Mouse (Mus musculus): ENCODE data around the gene Hist1h2bh. TPM values are rescaled to one million over a fixed set of nuclear protein-coding genes. Genes with fewer than 3 reads are reported as not detected.
A peak's percentile ranks its signal among the peaks of the same experiment; 100 is the strongest.
"Not testable (repeated sequence)": the region's sequence is repeated elsewhere in the genome, so short reads cannot be mapped to it uniquely, and the experiment has no call there.

Gene Hist1h2bh
- polyA plus RNA-seq (2015; fragmentation: Nextera tagmentation; extraction: Ambion mirVana), result 0.37 and 0.59 TPM in 2 replicates

- Histone ChIP-seq H3K4me3 (peak within 1 kb of the TSS; percentile 55), H3K27ac (replicated peaks) (peak within 1 kb of the TSS; percentile 97), H3K9ac (replicated peaks) (peak within 1 kb of the TSS; percentile 52), H3K4me2 (replicated peaks) (peak within 1 kb of the TSS; percentile 83)
- H3K27me3 ChIP-seq, H3K36me3 ChIP-seq, H3K4me1 ChIP-seq, H3K9me3 ChIP-seq: not testable (repeated sequence)
- peak; percentile 93 for ATAC-seq (replicated peaks)
- WGBS, result under 1% methylated on average over 42 of the region's 42 CpGs
These were observed at the start of gene Hist1h2bh for GRCm38 (mm10) chr13:23542999-23543607. Gene Hist1h2bh, minus strand, starts transcription at chr13:23543392.

DNA sequence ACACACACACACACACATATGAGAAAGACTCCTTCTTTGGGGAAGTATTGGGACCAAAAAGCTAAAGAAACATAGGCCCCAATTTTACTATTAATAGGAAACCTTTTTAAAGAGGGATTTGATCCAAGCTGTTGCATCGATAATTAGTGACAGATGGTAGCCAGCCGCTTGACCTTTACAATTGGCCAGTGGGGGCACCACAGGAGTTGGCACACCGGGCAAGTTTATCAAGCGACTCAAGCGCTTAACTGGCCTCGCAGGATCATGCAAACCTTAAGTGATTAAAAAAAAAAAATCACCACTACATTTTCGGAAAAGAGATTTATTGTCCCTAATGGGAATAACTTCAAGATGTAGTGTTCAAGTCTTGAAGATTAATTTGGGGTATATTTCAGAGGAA lies 49.4 kb upstream of the Hist1h2bh start:
- Histone ChIP-seq H3K4me1 (no peaks in the 10 kb centered on the region), H3K36me3 (no peaks in the 10 kb centered on the region), H3K4me2 (replicated peaks) (no peak overlapping the region), H3K27ac (replicated peaks) (no peak overlapping the region), H3K27me3 (no peaks in the 10 kb centered on the region), H3K9me3 (no peaks in the 10 kb centered on the region), H3K4me3 (no peak overlapping the region), H3K9ac (replicated peaks) (no peak overlapping the region)
- no peak for ATAC-seq (replicated peaks)
- 85% methylated on average over 7 of the region's 7 CpGs for WGBS

DNA sequence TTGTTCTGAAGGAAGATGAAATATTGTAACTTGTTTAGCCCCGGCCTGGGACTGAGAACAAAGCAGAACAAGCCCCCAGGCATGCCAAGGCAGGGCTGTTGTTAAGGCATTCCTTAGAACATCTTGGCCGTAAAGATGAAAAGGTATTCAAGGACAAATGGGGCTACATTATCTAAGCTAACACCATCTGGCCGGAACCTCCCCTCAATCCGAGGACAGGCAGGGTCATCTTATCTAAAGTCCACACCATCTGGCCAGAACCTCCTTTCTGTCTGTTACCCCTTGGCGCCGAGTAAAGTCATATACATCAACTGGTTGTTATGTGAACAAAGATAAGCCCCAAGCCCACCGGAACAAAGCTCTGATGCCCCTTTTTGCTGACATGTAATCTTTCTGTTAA lies 48.7 kb upstream of the Hist1h2bh start:
- H3K27ac ChIP-seq (replicated peaks); H3K4me3 ChIP-seq; H3K27me3 ChIP-seq; H3K4me2 ChIP-seq (replicated peaks); H3K4me1 ChIP-seq; ATAC-seq (replicated peaks); H3K9me3 ChIP-seq; H3K36me3 ChIP-seq; H3K9ac ChIP-seq (replicated peaks): not testable (repeated sequence)
- WGBS, result 92% methylated on average over 7 of the region's 7 CpGs

DNA sequence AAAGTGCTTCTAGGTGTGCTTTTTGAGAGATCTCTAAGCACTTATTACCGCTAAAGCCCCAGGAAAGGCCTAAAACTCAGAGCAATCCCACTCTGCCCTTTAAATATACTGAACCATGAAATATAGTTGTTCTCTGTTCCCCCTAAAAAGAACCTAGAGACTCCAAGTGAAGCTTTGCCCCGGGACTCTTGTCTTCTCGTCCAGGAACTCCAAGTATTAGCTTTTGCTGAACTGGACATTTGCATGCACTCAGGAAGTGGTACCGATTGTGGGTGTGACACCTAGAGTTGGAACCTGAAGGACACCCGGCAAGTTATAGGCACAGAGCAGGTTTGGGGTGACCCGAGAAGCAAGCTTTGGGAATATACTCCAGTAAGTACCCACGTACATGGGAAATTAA lies 48.0 kb upstream of the Hist1h2bh start:
- H3K36me3 ChIP-seq, result no peaks in the 10 kb centered on the region
- WGBS, result 96% methylated on average over 7 of the region's 7 CpGs

GRCm38 (mm10) chr13:23586940-23587225 lies 43.7 kb upstream of the Hist1h2bh start:
- H3K4me3 ChIP-seq, result peak overlapping the region; percentile 47
- ATAC-seq (replicated peaks), result no peak
- peaks cover 43% of the 10 kb centered on the region for H3K4me1 ChIP-seq
- no peaks in the 10 kb centered on the region for H3K36me3 ChIP-seq
- H3K27ac ChIP-seq (replicated peaks), result peak overlapping the region; percentile 97
- H3K9ac ChIP-seq (replicated peaks), result peak overlapping the region; percentile 27
- 3% methylated on average over 1 of the region's 1 CpGs for WGBS
- H3K9me3 ChIP-seq, result no peaks in the 10 kb centered on the region
- H3K27me3 ChIP-seq, result no peaks in the 10 kb centered on the region
- H3K4me2 ChIP-seq (replicated peaks), result peak overlapping the region; percentile 77

More for the DNA sequence above, 48.0 kb upstream of the Hist1h2bh start:
- Histone ChIP-seq H3K4me1 (peaks cover 10% of the 10 kb centered on the region), H3K9ac (replicated peaks) (no peak overlapping the region), H3K4me3 (no peak overlapping the region), H3K4me2 (replicated peaks) (no peak overlapping the region), H3K27ac (replicated peaks) (no peak overlapping the region), H3K27me3 (no peaks in the 10 kb centered on the region), H3K9me3 (no peaks in the 10 kb centered on the region)
- no peak for ATAC-seq (replicated peaks)

DNA sequence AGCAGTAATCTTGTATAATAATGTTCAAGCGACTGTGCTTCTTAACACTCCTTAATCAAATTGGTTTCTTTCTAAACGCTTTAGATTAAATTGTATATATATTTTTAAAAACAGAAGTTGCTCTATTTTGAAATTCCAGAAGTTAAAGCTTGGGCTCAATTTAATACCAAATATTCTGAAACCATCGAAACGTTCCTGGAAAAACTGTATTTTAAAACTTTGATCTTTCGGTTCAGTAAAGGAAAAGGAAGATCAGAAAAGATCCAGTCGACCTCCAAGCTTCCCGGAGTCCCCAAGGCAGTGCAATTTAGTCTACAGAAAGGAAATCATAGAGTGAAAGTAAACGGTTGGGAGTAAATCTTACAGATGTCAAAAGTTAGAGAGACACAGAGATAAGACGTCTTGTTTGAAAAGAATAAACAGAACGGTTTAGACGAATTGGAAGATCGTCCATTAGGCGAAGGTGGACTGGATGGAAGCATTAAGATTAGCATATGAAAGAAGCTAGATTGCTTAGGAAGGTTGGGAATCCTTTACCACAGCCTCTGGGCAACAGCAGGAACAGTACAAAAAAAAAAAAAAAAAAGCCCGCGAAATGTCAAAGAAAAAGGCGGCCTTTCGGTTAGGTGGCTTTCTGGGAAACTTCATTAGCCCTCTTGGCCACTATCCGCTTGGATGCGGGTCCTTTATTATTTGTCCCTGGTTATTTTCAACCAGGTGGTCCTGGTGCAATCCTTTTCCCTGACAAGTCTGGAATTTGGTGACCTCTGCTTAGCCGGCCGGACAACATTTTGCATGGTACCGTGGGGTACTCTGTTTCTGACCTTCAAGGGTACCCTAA lies 43.1 kb upstream of the Hist1h2bh start:
- H3K4me1 ChIP-seq, result peaks cover 45% of the 10 kb centered on the region
- ATAC-seq (replicated peaks), result no peak
- peak overlapping the region; percentile 27 for H3K9ac ChIP-seq (replicated peaks)
- WGBS, result under 1% methylated on average over 22 of the region's 22 CpGs
- H3K27me3 ChIP-seq, result no peaks in the 10 kb centered on the region
- H3K36me3 ChIP-seq, result no peaks in the 10 kb centered on the region
- peak overlapping the region; percentile 47 for H3K4me3 ChIP-seq
- H3K4me2 ChIP-seq (replicated peaks), result peak overlapping the region; percentile 77
- no peaks in the 10 kb centered on the region for H3K9me3 ChIP-seq
- H3K27ac ChIP-seq (replicated peaks), result peak overlapping the region; percentile 97

DNA sequence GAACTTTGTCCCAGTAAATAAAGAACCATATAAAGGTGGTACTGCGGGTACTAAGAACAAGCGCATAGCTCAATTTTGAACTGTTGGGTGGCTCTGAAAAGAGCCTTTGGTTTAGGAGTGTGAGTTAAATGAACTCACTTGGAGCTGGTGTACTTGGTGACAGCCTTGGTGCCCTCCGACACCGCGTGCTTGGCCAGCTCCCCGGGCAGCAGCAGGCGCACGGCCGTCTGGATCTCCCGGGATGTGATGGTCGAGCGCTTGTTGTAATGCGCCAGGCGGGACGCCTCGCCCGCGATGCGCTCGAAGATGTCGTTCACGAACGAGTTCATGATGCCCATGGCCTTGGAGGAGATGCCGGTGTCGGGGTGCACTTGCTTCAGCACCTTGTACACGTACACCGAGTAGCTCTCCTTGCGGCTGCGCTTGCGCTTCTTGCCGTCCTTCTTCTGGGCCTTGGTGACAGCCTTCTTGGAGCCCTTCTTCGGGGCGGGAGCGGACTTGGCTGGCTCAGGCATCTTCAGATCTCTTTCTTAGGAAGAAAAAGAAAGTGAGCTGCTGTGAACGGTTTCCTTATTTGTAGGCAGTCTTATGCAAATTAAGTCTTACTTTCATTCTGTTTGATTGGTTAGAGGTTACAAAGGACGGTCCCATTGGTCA lies 42.4 kb upstream of the Hist1h2bh start:
- ATAC-seq (replicated peaks), result peak; percentile 91
- H3K36me3 ChIP-seq, H3K27me3 ChIP-seq, H3K9me3 ChIP-seq: not testable (repeated sequence)
- peak overlapping the region; percentile 97 for H3K27ac ChIP-seq (replicated peaks)
- peak overlapping the region; percentile 74 for H3K9ac ChIP-seq (replicated peaks)
- peaks cover 50% of the 10 kb centered on the region for H3K4me1 ChIP-seq
- WGBS, result under 1% methylated on average over 36 of the region's 36 CpGs
- H3K4me2 ChIP-seq (replicated peaks), result peak overlapping the region; percentile 77
- H3K4me3 ChIP-seq, result peak overlapping the region; percentile 47

DNA sequence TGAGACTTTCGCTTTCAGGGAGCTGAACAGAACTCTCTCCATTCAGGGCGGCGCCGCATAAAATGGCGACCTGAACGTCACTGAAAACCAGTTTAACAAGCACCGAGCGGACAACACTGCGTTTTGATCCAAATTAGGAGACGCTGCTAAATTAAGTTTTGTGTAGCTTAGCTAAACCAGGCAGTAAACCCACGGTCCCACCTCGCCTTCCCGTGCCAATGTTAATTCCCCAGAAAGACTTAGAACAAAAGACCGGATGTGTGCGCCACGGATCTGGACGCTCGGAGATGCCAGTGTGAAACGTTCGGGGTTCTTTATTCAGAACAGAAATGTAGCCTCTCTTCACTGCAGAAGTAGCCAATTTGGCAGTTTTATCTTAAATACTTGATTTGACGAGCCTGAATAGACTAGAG lies 41.8 kb upstream of the Hist1h2bh start:
- peak; percentile 17; the same call in 1 of the 2 replicates for ATAC-seq (replicated peaks)
- no peaks in the 10 kb centered on the region for H3K9me3 ChIP-seq
- under 1% methylated on average over 21 of the region's 21 CpGs for WGBS

DNA sequence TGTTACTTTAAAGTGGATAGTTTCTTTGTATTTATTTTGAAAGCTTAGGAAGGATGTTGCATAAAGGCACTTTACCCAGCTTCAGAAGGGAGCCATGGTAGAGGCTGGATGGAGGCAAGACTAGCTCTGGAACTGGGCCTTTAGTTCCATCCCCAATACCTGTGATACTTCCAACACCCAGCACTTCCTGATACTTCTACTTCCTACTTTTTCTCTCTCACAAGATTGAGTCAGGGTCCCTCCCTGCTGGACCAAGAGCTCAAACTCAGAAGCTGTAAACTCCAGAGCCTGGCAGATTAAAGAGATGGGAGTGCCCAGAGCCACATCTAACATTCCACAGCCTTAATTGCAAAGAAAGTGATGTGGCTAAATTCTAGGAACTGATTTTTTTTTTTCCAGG lies 41.1 kb upstream of the Hist1h2bh start:
- Histone ChIP-seq H3K4me3 (peak overlapping the region; percentile 47), H3K36me3 (no peaks in the 10 kb centered on the region), H3K27ac (replicated peaks) (peak overlapping the region; percentile 97), H3K9ac (replicated peaks) (peak overlapping the region; percentile 74), H3K9me3 (no peaks in the 10 kb centered on the region), H3K4me1 (peaks cover 50% of the 10 kb centered on the region), H3K4me2 (replicated peaks) (peak overlapping the region; percentile 77), H3K27me3 (no peaks in the 10 kb centered on the region)
- ATAC-seq (replicated peaks), result no peak

More for the DNA sequence above, 41.8 kb upstream of the Hist1h2bh start:
- H3K27me3 ChIP-seq, result no peaks in the 10 kb centered on the region
- peaks cover 50% of the 10 kb centered on the region for H3K4me1 ChIP-seq
- peak overlapping the region; percentile 74 for H3K9ac ChIP-seq (replicated peaks)
- peak overlapping the region; percentile 47 for H3K4me3 ChIP-seq
- H3K27ac ChIP-seq (replicated peaks), result peak overlapping the region; percentile 97
- no peaks in the 10 kb centered on the region for H3K36me3 ChIP-seq
- peak overlapping the region; percentile 77 for H3K4me2 ChIP-seq (replicated peaks)

DNA sequence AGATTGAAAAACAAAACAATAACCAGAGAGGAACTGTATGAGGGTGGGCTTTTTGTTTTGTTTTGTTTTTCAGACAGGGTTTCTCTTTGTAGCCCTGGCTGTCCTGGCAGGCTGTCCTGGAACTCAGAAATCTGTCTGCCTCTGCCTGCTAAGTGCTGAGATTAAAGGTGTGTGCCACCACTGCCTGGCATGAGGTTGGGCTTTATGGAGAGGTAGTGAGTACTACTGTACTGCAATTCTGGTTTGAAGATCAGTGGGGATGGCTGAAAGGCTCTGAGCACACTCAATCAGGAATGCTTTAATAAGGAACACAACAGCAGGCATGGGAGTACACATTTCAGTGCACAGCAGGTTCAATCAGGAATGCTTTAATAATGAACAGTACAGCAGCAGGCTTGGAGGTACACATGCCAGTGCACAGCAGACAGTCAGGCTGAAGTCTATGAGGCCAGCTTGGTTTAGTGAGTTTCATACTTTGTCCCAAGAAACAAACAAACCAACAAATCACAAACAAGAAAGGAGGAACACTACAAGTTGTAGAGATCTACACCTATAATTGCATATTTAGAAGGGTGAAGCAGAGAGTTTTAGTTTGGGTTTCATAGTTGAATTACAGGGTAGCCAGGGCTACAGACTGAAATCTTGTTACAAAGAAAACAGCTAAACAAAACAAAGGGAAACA lies 40.3 kb upstream of the Hist1h2bh start:
- H3K4me2 ChIP-seq (replicated peaks), result no peak overlapping the region; the same call in 1 of the 2 replicates
- H3K27ac ChIP-seq (replicated peaks), result peak overlapping the region; percentile 97

DNA sequence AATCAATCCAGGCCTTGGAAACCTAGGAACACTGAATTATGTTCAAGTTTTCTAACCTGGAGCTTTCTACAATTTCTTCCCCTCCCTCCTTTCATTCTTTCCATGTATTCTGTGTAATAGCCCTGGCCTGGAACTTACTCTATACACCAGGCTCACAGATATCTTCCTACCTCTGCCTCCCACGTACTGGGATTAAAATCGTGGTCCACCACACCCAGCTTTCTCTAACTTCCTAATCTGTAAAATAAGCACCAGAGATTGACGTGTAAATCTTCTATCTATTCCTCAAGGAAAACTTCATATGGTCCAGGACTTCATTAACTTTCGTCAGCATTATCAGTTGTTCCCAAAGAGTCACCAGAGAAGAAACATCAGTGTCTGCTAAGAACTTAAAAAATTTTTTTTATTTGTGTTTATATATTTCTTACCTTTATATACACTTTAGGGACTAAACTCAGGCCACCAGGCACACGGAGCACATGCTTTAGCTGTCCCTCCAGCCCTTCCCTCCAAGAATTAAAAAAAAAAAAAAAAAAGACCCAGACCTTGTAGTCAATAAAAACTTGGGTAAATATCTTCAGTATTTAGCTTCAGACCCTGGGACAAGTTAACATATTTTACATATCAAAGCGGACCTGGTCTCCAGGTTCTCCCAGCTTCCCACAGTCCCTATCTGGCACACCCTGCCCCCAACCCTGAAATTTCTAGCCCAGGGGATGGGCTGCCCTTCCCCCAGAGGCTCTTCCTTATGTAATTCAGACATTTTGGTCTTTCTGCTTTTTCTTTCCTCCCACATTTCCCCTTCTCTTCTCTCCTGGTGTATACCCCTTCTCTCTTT lies 39.2 kb upstream of the Hist1h2bh start:
- no peaks in the 10 kb centered on the region for H3K27me3 ChIP-seq
- H3K4me1 ChIP-seq, result peaks cover 50% of the 10 kb centered on the region
- 3% methylated on average over 6 of the region's 6 CpGs for WGBS
- peak overlapping the region; percentile 79 for H3K4me2 ChIP-seq (replicated peaks)
- H3K4me3 ChIP-seq, result peak overlapping the region; percentile 53
- ATAC-seq (replicated peaks), result no peak
- H3K27ac ChIP-seq (replicated peaks), result peak overlapping the region; percentile 97
- H3K9ac ChIP-seq (replicated peaks), result peak overlapping the region; percentile 61
- H3K9me3 ChIP-seq, result no peaks in the 10 kb centered on the region
- H3K36me3 ChIP-seq, result no peaks in the 10 kb centered on the region

More for the DNA sequence above, 40.3 kb upstream of the Hist1h2bh start:
- no peak for ATAC-seq (replicated peaks)
- Histone ChIP-seq H3K9ac (replicated peaks) (no peak overlapping the region), H3K9me3 (no peaks in the 10 kb centered on the region), H3K4me3 (no peak overlapping the region), H3K36me3 (no peaks in the 10 kb centered on the region), H3K4me1 (peaks cover 50% of the 10 kb centered on the region), H3K27me3 (no peaks in the 10 kb centered on the region)

Measured in forebrain, embryonic 15.5 days (tissue).